Mouse (Mus musculus): ENCODE results near the gene Pde4b. TPM values are rescaled to one million over a fixed set of nuclear protein-coding genes. Genes with fewer than 3 reads are reported as not detected.

Gene Pde4b
- polyA plus RNA-seq, 1 experiment: 11.5 TPM

- no peak overlapping the region for H3K4me3 ChIP-seq (ENCODE audit: insufficient read depth, low read depth, low read length)
- H3K36me3 ChIP-seq (ENCODE audit: control insufficient read depth, insufficient read depth, low read length): no peaks in the 10 kb centered on the region
- DNase-seq: peak; percentile 4
- 63% methylated on average over 5 of the region's 5 CpGs for WGBS
- no peaks in the 10 kb centered on the region for H3K27me3 ChIP-seq (replicated peaks; ENCODE audit: control insufficient read depth, insufficient read depth, low read length)
- TF ChIP-seq POLR2A (IDR thresholded peaks at IDR 0.05; ENCODE audit: low read depth, low read length) (no peak), CTCF (conservative IDR thresholded peaks at IDR 0.05; ENCODE audit: insufficient read depth, insufficient read length, low read depth, low read length) (no peak)
- H3K27ac ChIP-seq (ENCODE audit: insufficient read depth, low read depth, low read length): no peak overlapping the region
- H3K4me1 ChIP-seq (ENCODE audit: control insufficient read depth, insufficient read depth, low read length): 0 out of 2 replicates have a peak, but pooled peaks cover 2% of the 10 kb centered on the region
Observed at GRCm38 (mm10) chr4:102459216-102459999, 372.1 kb downstream of the Pde4b start.

GRCm38 (mm10) chr4:102478104-102478503 lies 390.8 kb downstream of the Pde4b start:
- no peak overlapping the region for H3K4me3 ChIP-seq (ENCODE audit: insufficient read depth, low read depth, low read length)
- WGBS: 28% methylated on average over 3 of the region's 3 CpGs

GRCm38 (mm10) chr4:102478860-102479259 lies 391.5 kb downstream of the Pde4b start:
- TF ChIP-seq POLR2A (IDR thresholded peaks at IDR 0.05; ENCODE audit: low read depth, low read length): no peak
- no peak for TF ChIP-seq CTCF (conservative IDR thresholded peaks at IDR 0.05; ENCODE audit: insufficient read depth, insufficient read length, low read depth, low read length)
- WGBS: 73% methylated on average over 7 of the region's 7 CpGs

More at GRCm38 (mm10) chr4:102478104-102478503, 390.8 kb downstream of the Pde4b start:
- Histone ChIP-seq H3K27ac (ENCODE audit: insufficient read depth, low read depth, low read length) (no peak overlapping the region), H3K27me3 (replicated peaks; ENCODE audit: control insufficient read depth, insufficient read depth, low read length) (no peaks in the 10 kb centered on the region), H3K4me1 (ENCODE audit: control insufficient read depth, insufficient read depth, low read length) (no peaks in the 10 kb centered on the region; the same call in 1 of the 2 replicates), H3K36me3 (ENCODE audit: control insufficient read depth, insufficient read depth, low read length) (no peaks in the 10 kb centered on the region)
- TF ChIP-seq POLR2A (IDR thresholded peaks at IDR 0.05; ENCODE audit: low read depth, low read length) (no peak), CTCF (conservative IDR thresholded peaks at IDR 0.05; ENCODE audit: insufficient read depth, insufficient read length, low read depth, low read length) (no peak)
- peak; percentile 90 for DNase-seq

GRCm38 (mm10) chr4:102480830-102481484 lies 393.6 kb downstream of the Pde4b start:
- 80% methylated on average over 6 of the region's 6 CpGs for WGBS

More at GRCm38 (mm10) chr4:102478860-102479259, 391.5 kb downstream of the Pde4b start:
- no peak overlapping the region for H3K27ac ChIP-seq (ENCODE audit: insufficient read depth, low read depth, low read length)
- no peaks in the 10 kb centered on the region for H3K27me3 ChIP-seq (replicated peaks; ENCODE audit: control insufficient read depth, insufficient read depth, low read length)
- no peaks in the 10 kb centered on the region for H3K36me3 ChIP-seq (ENCODE audit: control insufficient read depth, insufficient read depth, low read length)
- no peak for DNase-seq
- no peaks in the 10 kb centered on the region; the same call in 1 of the 2 replicates for H3K4me1 ChIP-seq (ENCODE audit: control insufficient read depth, insufficient read depth, low read length)
- no peak overlapping the region for H3K4me3 ChIP-seq (ENCODE audit: insufficient read depth, low read depth, low read length)

GRCm38 (mm10) chr4:102483354-102484018 lies 396.1 kb downstream of the Pde4b start:
- 71% methylated on average over 7 of the region's 7 CpGs for WGBS
- Histone ChIP-seq H3K36me3 (ENCODE audit: control insufficient read depth, insufficient read depth, low read length) (no peaks in the 10 kb centered on the region), H3K27me3 (replicated peaks; ENCODE audit: control insufficient read depth, insufficient read depth, low read length) (no peaks in the 10 kb centered on the region), H3K4me1 (ENCODE audit: control insufficient read depth, insufficient read depth, low read length) (peaks cover 4% of the 10 kb centered on the region; the same call in 1 of the 2 replicates), H3K27ac (ENCODE audit: insufficient read depth, low read depth, low read length) (no peak overlapping the region), H3K4me3 (ENCODE audit: insufficient read depth, low read depth, low read length) (no peak overlapping the region)
- no peak for DNase-seq
- no peak for TF ChIP-seq CTCF (conservative IDR thresholded peaks at IDR 0.05; ENCODE audit: insufficient read depth, insufficient read length, low read depth, low read length)
- TF ChIP-seq POLR2A (IDR thresholded peaks at IDR 0.05; ENCODE audit: low read depth, low read length): no peak

More at GRCm38 (mm10) chr4:102480830-102481484, 393.6 kb downstream of the Pde4b start:
- no peak overlapping the region for H3K4me3 ChIP-seq (ENCODE audit: insufficient read depth, low read depth, low read length)
- no peaks in the 10 kb centered on the region for H3K27me3 ChIP-seq (replicated peaks; ENCODE audit: control insufficient read depth, insufficient read depth, low read length)
- H3K36me3 ChIP-seq (ENCODE audit: control insufficient read depth, insufficient read depth, low read length): no peaks in the 10 kb centered on the region
- TF ChIP-seq CTCF (conservative IDR thresholded peaks at IDR 0.05; ENCODE audit: insufficient read depth, insufficient read length, low read depth, low read length): peak; percentile 77
- TF ChIP-seq POLR2A (IDR thresholded peaks at IDR 0.05; ENCODE audit: low read depth, low read length): no peak
- no peak overlapping the region for H3K27ac ChIP-seq (ENCODE audit: insufficient read depth, low read depth, low read length)
- no peaks in the 10 kb centered on the region; the same call in 1 of the 2 replicates for H3K4me1 ChIP-seq (ENCODE audit: control insufficient read depth, insufficient read depth, low read length)
- no peak for DNase-seq

GRCm38 (mm10) chr4:102484738-102485137 lies 397.4 kb downstream of the Pde4b start:
- Histone ChIP-seq H3K4me1 (ENCODE audit: control insufficient read depth, insufficient read depth, low read length) (peaks cover 4% of the 10 kb centered on the region; the same call in 1 of the 2 replicates), H3K4me3 (ENCODE audit: insufficient read depth, low read depth, low read length) (no peak overlapping the region), H3K27me3 (replicated peaks; ENCODE audit: control insufficient read depth, insufficient read depth, low read length) (no peaks in the 10 kb centered on the region), H3K27ac (ENCODE audit: insufficient read depth, low read depth, low read length) (no peak overlapping the region), H3K36me3 (ENCODE audit: control insufficient read depth, insufficient read depth, low read length) (no peaks in the 10 kb centered on the region)
- TF ChIP-seq CTCF (conservative IDR thresholded peaks at IDR 0.05; ENCODE audit: insufficient read depth, insufficient read length, low read depth, low read length) (peak; percentile 26; the same call in 1 of the 2 replicates), POLR2A (IDR thresholded peaks at IDR 0.05; ENCODE audit: low read depth, low read length) (no peak)
- DNase-seq: no peak
- WGBS: 94% methylated on average over 2 of the region's 2 CpGs

Measured in kidney, adult 2 months (tissue).